Mouse (Mus musculus) myocyte (in vitro differentiated cells): ENCODE results near the gene Rtn3.
"Not testable (repeated sequence)": the region's sequence is repeated elsewhere in the genome, so short reads cannot be mapped to it uniquely, and the experiment has no call there.

ENCODE experiments used
- CEBPB ChIP-seq: IDR thresholded peaks from 2 replicates; pipeline ENCODE4 v1.6.1; 2011; ENCODE audit warnings: mild to moderate bottlenecking, moderate library complexity; ENCODE audit not compliant: poor library complexity, insufficient read depth, severe bottlenecking
- E2F4 ChIP-seq: IDR thresholded peaks from one replicate; pipeline ENCODE4 v1.6.1; 2011; ENCODE audit warnings: mild to moderate bottlenecking, control low read depth, moderate library complexity; ENCODE audit not compliant: insufficient read depth
- MAX ChIP-seq: IDR thresholded peaks from one replicate; pipeline ENCODE4 v1.6.1; 2011; ENCODE audit warnings: low read depth, mild to moderate bottlenecking, control low read depth
- MYOG ChIP-seq, 3 experiments: IDR thresholded peaks; one replicate each; pipeline ENCODE4 v1.6.1; 2011; ENCODE audit warnings: control low read depth in 2 of 3, low read depth in 2 of 3, mild to moderate bottlenecking in 2 of 3; ENCODE audit not compliant: insufficient read length in 2 of 3, control insufficient read depth in 1 of 3, insufficient read depth in 1 of 3
- POLR2A ChIP-seq: IDR thresholded peaks from one replicate; pipeline ENCODE4 v1.6.1; 2011; ENCODE audit warnings: low read depth, mild to moderate bottlenecking, control low read depth, moderate library complexity; ENCODE audit not compliant: insufficient read length
- POLR2AphosphoS2 ChIP-seq: IDR thresholded peaks from one replicate; pipeline ENCODE4 v1.6.1; 2011; ENCODE audit warnings: low read depth, control low read depth; ENCODE audit not compliant: insufficient read length
- REST ChIP-seq: IDR thresholded peaks from one replicate; pipeline ENCODE4 v1.6.1; 2011; ENCODE audit warnings: mild to moderate bottlenecking, control low read depth, moderate library complexity; ENCODE audit not compliant: insufficient read depth, insufficient read length
- TCF12 ChIP-seq: IDR thresholded peaks from one replicate; pipeline ENCODE4 v1.6.1; 2011; ENCODE audit warnings: mild to moderate bottlenecking, control low read depth; ENCODE audit not compliant: poor library complexity, insufficient read depth, severe bottlenecking
- TCF3 ChIP-seq: IDR thresholded peaks from one replicate; pipeline ENCODE4 v1.6.1; 2011; ENCODE audit warnings: low read depth, control low read depth; ENCODE audit not compliant: insufficient read length
- USF1 ChIP-seq: IDR thresholded peaks from one replicate; pipeline ENCODE4 v1.6.1; 2011; ENCODE audit warnings: low read depth, mild to moderate bottlenecking, control low read depth, moderate library complexity

DNA sequence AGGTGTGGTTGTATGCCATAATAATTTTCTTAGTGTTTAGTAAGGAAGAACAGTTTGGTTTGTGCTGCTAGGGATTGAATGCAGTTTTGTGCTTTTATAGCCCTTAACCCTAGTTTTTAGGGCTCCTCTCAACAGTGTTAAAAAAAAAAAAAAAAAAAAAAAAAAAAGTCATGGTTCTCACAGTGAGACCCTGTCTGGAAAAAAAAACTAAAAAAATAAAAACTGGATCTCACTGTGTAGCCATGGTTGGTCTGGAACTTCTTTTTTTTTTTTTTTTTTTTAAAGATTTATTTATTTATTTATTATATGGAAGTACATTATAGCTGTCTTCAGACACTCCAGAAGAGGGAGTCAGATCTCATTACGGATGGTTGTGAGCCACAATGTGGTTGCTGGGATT, 13.0 kb upstream of the Rtn3 start:
- TF ChIP-seq MYOG (IDR thresholded peaks at IDR 0.05; ENCODE audit: control insufficient read depth in 1 of 3, insufficient read depth in 1 of 3, insufficient read length in 2 of 3, low read depth in 2 of 3); POLR2A; TCF12; USF1; MAX; CEBPB; E2F4; POLR2AphosphoS2; TCF3; REST: not testable (repeated sequence)
